Mouse (Mus musculus): ENCODE data around the gene Vmn1r30. TPM values are rescaled to one million over a fixed set of nuclear protein-coding genes. Genes with fewer than 3 reads are reported as not detected.

Vmn1r30 gene
- not detected in 2 replicates for polyA plus RNA-seq (2015; fragmentation: Nextera tagmentation; extraction: Ambion mirVana)

DNA sequence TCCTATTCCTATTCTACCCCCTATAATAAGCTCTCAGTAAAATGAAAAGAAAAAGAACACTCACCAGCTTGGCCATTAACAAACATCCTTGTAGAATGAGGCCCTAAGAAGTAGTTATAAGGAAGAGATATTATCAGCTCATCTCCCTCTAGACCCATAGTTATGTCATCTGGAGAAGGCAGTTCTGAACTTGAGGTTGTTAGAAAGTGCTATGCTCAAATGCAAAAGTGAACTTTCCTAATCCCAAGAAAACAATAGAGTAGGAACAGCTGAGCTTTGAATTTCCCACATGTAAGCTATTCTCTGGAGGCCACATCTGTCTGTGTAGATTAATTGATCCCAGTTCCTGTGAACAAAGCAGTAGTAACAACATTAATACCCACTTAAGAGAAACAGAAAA, at the start of gene Vmn1r30:
Gene Vmn1r30, minus strand, starts transcription at position 101 of the 400 bp plus-strand sequence.
- Histone ChIP-seq H3K36me3 (ENCODE audit: control insufficient read depth, insufficient read depth) (no peaks in the 10 kb centered on the region), H3K4me1 (ENCODE audit: control insufficient read depth, low read depth, low read length) (no peaks in the 10 kb centered on the region), H3K4me3 (ENCODE audit: low read depth, low read length) (no peak within 1 kb of the TSS), H3K4me2 (ENCODE audit: low read depth, low read length) (no peak within 1 kb of the TSS), H3K9me3 (replicated peaks; ENCODE audit: control insufficient read depth, low read length) (no peaks in the 10 kb centered on the region), H3K9ac (ENCODE audit: low read depth, low read length) (no peak within 1 kb of the TSS), H3K27ac (ENCODE audit: low read length) (no peak within 1 kb of the TSS), H3K27me3 (ENCODE audit: control insufficient read depth, insufficient read depth, low read depth, low read length) (no peaks in the 10 kb centered on the region)
- no peak for ATAC-seq (ENCODE audit: low read depth)

DNA sequence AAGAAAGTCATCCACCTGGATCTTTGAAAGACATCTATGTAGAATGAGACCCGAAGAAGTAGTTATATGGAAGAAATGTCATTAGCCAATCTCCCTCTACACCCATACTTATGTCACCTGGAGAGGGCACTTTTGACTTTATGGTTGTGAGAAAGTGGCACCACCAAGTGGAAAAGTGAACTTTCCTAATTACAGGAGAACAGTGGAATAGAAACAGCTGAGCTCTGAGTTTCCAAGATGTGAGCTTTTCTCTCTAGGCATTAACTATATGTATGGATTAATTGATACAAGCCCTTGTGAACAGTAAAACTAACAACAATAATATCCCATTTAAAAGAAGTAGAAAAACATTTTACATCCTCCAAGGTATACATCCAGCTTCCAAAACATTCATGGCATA, 32.0 kb upstream of the Vmn1r30 start, which contains the start of gene Vmn1r31:
Gene Vmn1r31, minus strand, starts transcription at position 101 of the 400 bp plus-strand sequence.
- Histone ChIP-seq H3K9ac (ENCODE audit: low read depth, low read length) (no peak within 1 kb of the TSS), H3K27me3 (ENCODE audit: control insufficient read depth, insufficient read depth, low read depth, low read length) (no peaks in the 10 kb centered on the region), H3K36me3 (ENCODE audit: control insufficient read depth, insufficient read depth) (no peaks in the 10 kb centered on the region), H3K4me3 (ENCODE audit: low read depth, low read length) (no peak within 1 kb of the TSS), H3K27ac (ENCODE audit: low read length) (no peak within 1 kb of the TSS), H3K4me2 (ENCODE audit: low read depth, low read length) (no peak within 1 kb of the TSS), H3K4me1 (ENCODE audit: control insufficient read depth, low read depth, low read length) (no peaks in the 10 kb centered on the region), H3K9me3 (replicated peaks; ENCODE audit: control insufficient read depth, low read length) (no peaks in the 10 kb centered on the region)
- no peak for ATAC-seq (ENCODE audit: low read depth)
- WGBS (ENCODE audit: insufficient replicate concordance), result 53% methylated on average over 1 of the region's 1 CpGs

Other genes starting within 250 kb of the Vmn1r30 start
- gene Vmn1r27, start 224.6 kb downstream of the Vmn1r30 start, polyA plus RNA-seq (2015; fragmentation: Nextera tagmentation; extraction: Ambion mirVana), result not detected in 2 replicates
- not detected in 2 replicates for gene Vmn1r28, start 181.3 kb downstream of the Vmn1r30 start, polyA plus RNA-seq (2015; fragmentation: Nextera tagmentation; extraction: Ambion mirVana)
- gene Vmn1r29, start 141.8 kb downstream of the Vmn1r30 start, polyA plus RNA-seq (2015; fragmentation: Nextera tagmentation; extraction: Ambion mirVana), result not detected in 2 replicates
- not detected in 2 replicates for gene Vmn1r31, start 31.9 kb upstream of the Vmn1r30 start, polyA plus RNA-seq (2015; fragmentation: Nextera tagmentation; extraction: Ambion mirVana)
- 184 and 192 TPM in 2 replicates for gene Abcg2, start 141.1 kb upstream of the Vmn1r30 start, polyA plus RNA-seq (2015; fragmentation: Nextera tagmentation; extraction: Ambion mirVana)

All from liver, embryonic 16.5 days (tissue).